Mouse (Mus musculus) MEL-GATA-1-ER (cell line): ENCODE results near the gene Arfip1.

ENCODE experiments used
- DNase-seq: peaks from one replicate; pipeline ENCODE4 v3.0.0-alpha.2; 2012; ENCODE audit warnings: low read depth; ENCODE audit errors: extremely low read depth

Arfip1 gene

GRCm38 (mm10) chr3:84582023-84582912, at the start of gene Arfip1:
Gene Arfip1, minus strand, starts transcription at chr3:84582625.
- peak; percentile 80 for DNase-seq

GRCm38 (mm10) chr3:84631586-84631985, 49.2 kb upstream of the Arfip1 start:
- no peak for DNase-seq

GRCm38 (mm10) chr3:84622026-84622425, 39.6 kb upstream of the Arfip1 start:
- DNase-seq, result no peak

GRCm38 (mm10) chr3:84619725-84620124, 37.3 kb upstream of the Arfip1 start:
- DNase-seq, result no peak

GRCm38 (mm10) chr3:84619056-84619455, 36.6 kb upstream of the Arfip1 start:
- DNase-seq, result no peak

GRCm38 (mm10) chr3:84618627-84619026, 36.2 kb upstream of the Arfip1 start:
- DNase-seq, result peak; percentile 74

- no peak for DNase-seq
Measured at GRCm38 (mm10) chr3:84615856-84616225, 33.4 kb upstream of the Arfip1 start.

GRCm38 (mm10) chr3:84615050-84615855, 32.8 kb upstream of the Arfip1 start:
- peak; percentile 94 for DNase-seq

GRCm38 (mm10) chr3:84610183-84610710, 27.8 kb upstream of the Arfip1 start:
- no peak for DNase-seq

GRCm38 (mm10) chr3:84603212-84603611, 20.8 kb upstream of the Arfip1 start:
- DNase-seq, result peak; percentile 80

- DNase-seq, result no peak
Measured at GRCm38 (mm10) chr3:84602759-84603158, 20.3 kb upstream of the Arfip1 start.

- DNase-seq, result no peak
Measured at GRCm38 (mm10) chr3:84601870-84602495, 19.6 kb upstream of the Arfip1 start.

- DNase-seq, result no peak
Measured at GRCm38 (mm10) chr3:84598756-84599155, 16.3 kb upstream of the Arfip1 start.

GRCm38 (mm10) chr3:84597996-84598734, 15.7 kb upstream of the Arfip1 start:
- DNase-seq, result peak; percentile 60

- DNase-seq, result no peak
Measured at GRCm38 (mm10) chr3:84595677-84596234, 13.3 kb upstream of the Arfip1 start.

- no peak for DNase-seq
Measured at GRCm38 (mm10) chr3:84594894-84595676, 12.7 kb upstream of the Arfip1 start.

- DNase-seq, result no peak
Measured at GRCm38 (mm10) chr3:84593274-84593673, 10.8 kb upstream of the Arfip1 start, which contains the start of gene Tigd4. Gene Tigd4, plus strand, starts transcription at chr3:84593574.

GRCm38 (mm10) chr3:84586736-84587135, 4.3 kb upstream of the Arfip1 start:
- peak; percentile 98 for DNase-seq

- no peak for DNase-seq
Measured at GRCm38 (mm10) chr3:84582913-84583276, 470 bp upstream of the Arfip1 start.

- no peak for DNase-seq
Measured at GRCm38 (mm10) chr3:84581696-84582022, 766 bp downstream of the Arfip1 start.
